Mouse (Mus musculus): ENCODE data around the gene Amz2.
"Not testable (repeated sequence)": the region's sequence is repeated elsewhere in the genome, so short reads cannot be mapped to it uniquely, and the experiment has no call there.

Gene Amz2

DNA sequence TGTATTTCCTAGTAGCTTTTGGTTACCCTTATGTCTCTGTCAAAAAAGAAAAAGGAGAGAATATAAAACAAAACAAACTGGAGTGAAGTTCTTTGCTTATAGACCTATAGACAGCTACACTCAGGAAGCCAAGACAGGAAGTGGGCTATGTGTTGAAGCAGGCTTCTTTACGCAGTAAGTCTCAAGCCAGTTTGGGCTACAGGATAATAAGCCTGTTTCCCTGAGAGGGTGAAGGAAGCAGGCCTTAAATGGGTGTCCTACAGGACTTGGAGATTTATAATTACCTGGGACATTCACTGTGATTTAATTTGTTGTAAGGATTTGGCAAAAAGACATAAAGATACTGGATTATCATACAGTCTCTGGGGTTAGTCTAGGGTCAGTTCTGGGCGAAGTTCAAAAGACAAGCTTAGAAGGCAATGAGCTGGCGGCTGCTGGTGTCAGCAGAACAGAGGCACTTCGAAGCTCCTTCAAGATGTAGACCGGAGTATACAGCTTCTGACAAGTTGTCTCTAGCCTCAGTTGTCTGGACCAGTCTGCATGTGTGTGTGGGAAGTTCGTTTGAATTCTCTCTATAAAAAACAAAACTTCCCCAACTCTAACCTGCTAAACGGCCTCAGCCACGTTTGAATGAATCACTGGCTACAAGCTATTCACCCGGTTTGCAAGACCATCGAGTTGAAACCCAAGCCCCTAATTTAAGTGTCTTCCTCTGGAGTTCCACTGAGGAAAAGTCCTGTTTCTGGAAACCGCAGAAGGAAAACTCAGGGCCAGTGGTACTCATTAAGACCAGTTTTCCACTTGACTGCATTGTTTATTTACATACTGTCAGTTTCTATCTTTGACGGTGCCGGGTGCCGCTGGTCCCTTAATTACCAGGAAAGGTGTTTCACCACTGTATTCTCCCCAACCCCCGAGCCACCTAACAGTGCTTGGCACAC, 45.4 kb downstream of the Amz2 start:
- DNase-seq (ENCODE audit: low spot score in 2 of 2) = no peak

DNA sequence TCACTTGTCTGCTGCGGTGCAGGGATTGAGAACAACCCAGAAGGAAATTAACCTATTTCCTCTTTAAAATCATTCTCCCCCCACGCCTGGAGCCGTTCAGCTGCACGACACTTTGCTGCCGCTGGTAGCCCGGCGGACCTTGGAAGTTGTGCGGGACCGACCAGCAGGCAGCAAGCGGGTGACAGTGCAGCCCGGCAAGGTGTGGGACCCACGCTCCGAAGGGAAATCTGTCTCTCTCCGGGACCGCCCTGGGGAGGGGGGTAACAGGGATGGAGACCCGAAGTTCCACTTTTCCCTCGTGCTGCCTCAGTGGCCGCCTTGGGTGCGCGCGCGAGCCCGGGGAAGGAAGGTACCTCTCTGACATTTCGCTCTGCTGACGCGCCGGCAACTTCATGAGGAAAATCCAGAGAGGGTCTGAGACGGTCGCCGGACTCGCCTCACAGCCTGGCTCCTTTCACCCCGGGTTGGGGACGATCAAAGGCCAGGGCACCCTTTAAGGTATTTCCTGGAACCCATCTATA, 46.5 kb downstream of the Amz2 start:
- peak; percentile 40 to 44 for DNase-seq (ENCODE audit: low spot score in 2 of 2)

DNA sequence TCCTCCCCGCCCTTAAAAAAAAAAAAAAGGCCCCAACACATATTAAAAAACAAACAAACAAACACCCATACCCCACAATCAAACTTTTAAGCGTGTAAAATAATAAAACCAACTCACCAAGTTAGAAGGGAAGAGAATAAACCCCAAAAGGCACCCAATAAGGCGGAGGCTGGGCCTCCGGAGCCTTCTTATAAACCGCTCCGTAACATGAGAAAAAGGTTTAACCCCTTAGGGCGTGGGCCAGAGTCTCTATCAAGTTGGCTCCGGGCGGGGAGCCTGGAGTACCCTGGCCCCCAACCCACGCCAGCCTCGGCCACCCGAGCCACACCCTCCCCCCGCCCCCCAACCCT, 47.0 kb downstream of the Amz2 start:
- no peak for DNase-seq (ENCODE audit: low spot score in 2 of 2)

DNA sequence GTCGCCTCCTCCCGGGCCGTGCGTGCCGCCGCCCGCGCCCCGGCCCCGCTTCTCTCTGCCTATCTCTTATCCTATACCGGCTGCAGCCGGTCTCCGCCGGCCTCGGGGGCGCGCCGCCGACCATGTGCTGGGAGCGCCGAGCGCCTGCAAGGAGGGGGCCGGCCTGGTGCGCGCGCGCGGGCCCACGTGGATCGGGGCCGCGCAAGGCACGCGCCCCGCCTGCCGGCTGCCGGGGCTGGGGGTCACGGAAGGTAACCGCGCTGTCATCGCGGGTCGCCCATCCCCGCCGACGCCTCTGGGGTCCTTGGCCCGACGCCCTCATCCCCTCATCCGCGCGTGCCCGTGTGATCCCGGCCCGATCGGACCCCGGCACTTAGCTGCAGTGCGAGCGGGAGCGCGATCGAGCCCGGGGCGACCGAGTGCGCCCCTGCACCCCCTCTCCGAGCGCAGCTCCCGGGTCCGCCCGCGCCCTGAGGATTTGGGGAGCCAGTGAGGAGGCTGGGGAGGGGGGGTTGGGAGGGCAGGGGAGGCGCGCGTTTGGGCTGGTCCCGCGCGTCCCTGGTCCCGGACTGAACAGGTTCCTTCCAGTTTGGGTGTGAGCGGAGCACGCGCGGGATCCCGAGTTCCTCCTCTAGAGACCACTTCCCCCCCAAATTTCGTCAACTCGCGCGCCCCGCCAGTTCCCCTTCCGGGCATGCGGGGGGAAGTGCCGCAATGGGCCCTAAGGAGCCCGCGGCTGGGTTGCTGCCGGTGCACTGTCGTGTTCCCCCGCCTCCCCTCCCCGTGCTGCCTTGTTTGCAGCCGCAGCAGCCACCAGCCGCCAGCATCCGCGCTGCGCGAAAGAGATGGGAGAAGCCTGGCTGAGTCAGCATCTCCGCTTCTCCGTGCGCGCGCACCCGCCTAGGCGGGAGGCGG, 47.7 kb downstream of the Amz2 start, which contains the start of the genes Arsg and Slc16a6:
Gene Arsg (plus strand): TSS at position 204 of the 915 bp plus-strand sequence.
Gene Slc16a6 (minus strand): TSS at position 428 of the 915 bp plus-strand sequence.
- DNase-seq (ENCODE audit: low spot score in 2 of 2) = peak; percentile 92

DNA sequence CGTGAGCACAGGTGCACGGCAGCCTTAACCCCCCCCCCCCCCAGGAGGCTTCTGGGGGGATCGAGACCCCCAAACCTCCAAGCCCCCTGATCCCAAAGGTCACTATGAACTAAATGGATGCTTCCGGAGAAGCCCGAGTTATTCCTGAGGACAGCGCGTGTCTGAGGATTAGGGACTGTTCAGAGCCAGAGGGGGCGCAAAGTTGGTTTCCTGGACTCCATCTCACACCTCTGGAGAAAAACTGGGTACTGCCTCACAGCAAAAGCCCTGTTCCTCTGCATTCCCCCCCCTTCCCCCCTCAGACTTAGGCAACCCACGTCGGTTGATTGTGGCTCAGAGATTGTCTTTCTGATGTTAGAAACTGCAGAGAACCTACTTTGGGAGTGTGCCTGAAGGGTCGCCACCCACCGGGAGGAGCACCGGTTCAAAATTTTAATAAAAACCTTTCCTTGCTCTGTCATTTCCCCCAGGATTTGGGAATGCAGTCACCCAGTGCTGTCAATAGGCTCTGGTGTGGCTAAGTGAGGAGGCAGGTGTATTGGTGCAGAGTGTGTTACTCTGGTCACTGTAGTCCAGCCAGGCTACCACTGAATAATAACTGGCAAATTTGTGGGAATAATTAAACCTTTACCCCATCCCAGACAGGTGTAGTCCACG, 48.5 kb downstream of the Amz2 start:
- no peak for DNase-seq (ENCODE audit: low spot score in 2 of 2)

DNA sequence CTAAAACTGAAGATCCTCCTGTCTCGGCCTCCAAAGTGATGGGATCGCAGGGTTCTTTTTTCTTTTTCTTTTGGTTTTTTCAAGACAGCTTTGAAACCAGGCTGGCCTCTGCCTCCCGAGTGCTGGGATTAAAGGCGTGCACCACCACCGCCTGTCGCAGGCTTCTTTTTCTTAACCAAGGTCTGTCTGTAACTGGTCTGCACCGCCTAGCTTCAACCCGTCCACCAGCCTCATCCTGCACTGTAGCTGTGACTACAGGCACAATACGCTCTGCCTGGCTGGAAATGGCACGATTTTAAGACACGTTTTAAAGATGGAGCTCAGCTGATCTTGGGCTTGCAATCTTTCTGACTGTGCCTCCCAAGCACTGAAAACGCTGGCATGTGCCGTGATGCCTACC, 49.1 kb downstream of the Amz2 start:
- no peak for DNase-seq (ENCODE audit: low spot score in 2 of 2)

DNA sequence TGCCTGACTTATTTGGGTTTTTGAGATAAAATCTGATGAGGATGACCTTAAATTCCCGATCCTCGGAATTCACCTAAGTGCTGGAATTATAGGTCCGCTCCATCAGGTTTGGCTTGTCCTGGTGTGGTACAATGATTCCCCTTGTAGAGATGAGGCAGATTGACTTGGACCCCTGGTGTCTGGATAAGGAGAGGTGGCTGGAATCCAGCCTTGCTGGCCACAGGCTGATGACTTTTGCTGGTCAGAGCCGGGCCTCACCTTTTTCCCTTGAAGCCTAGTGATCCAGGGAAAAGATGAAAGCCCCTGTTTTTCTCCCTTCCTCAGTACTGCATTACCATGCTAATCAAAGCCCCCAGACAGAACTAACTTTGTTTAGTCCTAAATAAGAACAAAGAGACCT, 50.0 kb downstream of the Amz2 start:
- DNase-seq (ENCODE audit: low spot score in 2 of 2) = no peak

DNA sequence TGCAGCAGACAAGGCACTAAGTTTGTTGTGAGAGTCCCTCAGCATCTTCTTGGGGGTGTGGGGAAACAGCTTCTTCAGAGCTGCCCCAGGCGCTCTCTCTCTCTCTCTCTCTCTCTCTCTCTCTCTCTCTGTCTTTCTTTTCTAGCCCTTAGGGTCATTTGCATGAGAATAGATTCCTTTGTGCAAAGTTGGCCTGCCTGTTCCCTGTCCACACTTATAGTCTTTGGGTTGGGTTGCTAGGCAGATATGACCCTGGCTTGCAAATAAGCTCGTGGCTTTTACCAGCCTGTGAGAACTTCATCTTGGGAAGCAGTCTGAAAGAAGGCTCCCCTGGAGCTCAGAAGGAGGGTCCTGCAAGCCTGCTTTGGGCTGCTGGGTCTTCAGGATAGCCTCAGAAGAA, 50.5 kb downstream of the Amz2 start:
- no peak for DNase-seq (ENCODE audit: low spot score in 2 of 2)

DNA sequence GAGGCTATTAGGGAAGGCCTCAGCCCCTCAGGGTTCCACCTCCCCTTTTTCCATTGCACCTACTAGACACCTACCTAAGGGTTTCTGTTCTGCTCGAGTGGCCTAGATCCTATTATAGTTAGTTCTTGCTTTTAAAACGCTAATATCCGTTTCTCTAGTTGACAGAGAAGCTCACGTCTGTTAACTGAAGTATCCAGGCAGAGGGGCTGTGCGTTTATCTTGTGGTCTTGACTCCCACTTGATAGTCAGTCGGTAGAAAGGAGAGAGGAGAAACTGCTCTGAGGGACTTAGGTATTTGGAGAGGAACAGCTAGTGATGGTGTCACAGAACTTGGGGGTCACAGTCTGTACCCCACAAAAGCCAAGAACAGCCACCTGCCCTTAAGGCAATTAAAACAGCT, 50.9 kb downstream of the Amz2 start:
- DNase-seq (ENCODE audit: low spot score in 2 of 2) = no peak

DNA sequence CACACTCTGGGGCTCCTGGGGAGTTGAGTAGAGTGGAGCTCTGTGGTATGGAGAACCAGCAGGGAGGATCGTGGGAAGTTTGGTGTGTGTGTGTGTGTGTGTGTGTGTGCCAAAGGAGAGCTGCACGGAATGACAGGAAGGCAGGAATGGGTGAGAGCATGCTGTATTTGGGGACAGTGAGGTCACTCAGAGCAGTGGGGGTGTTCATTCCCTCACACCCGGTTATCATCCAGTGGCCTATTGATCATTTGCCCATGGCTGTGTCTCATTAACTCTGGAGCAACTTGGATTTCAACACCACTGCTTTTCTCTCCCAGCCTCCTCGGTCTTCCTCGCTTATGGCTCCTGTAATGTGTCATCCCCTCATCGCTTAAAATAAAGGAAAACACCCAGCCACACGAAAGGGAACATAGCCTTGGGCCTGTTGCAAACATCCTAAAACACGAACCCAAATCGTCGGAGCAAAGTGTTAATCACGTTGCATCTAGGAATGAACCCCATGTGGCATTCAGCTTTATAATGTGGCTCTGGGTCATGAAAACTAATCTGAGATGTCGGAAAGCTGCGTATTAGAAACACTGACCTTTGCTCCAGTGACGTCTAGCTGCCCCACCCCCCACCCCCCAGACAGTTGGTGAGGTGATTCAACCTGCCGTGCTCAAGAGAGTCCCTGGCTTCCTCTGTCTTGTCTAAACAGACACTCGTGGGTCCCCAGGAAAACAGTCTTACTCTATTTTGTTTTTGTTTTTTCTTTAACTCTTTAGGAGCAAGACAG, 52.0 kb downstream of the Amz2 start:
- no peak for DNase-seq (ENCODE audit: low spot score in 2 of 2)

DNA sequence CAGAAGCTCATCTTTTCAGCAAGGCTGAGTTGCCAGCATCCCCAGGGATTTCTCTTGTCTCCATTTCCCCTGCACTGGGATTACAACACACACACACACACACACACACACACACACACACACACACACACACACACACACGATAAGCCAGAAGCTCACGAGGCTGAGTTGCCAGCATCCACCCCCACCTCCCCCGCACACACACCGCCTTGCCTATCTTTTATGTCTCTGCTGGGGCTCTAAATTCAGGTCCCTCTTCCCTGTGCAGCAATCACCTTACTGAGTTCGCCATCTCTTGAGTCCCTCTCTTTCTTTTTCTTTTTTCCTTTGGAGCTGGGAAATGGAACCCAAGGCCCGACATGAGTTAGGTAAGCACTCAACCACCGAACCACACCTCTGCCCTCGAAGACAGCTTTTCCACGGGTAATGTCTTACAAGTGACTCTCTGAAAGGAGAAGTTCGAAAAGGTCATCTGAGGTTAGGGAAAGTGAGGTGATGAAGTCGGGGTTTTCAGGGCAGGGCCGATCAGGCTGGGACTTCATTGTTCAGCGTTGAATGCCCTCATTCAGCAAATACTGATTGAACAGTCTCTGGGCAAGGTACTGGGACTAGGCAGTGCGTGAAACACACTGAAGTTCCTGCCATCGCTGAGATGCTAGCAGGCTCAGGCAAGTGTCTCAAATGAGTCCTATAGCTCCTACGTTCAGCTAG, 54.0 kb downstream of the Amz2 start:
- no peak for DNase-seq (ENCODE audit: low spot score in 2 of 2)

DNA sequence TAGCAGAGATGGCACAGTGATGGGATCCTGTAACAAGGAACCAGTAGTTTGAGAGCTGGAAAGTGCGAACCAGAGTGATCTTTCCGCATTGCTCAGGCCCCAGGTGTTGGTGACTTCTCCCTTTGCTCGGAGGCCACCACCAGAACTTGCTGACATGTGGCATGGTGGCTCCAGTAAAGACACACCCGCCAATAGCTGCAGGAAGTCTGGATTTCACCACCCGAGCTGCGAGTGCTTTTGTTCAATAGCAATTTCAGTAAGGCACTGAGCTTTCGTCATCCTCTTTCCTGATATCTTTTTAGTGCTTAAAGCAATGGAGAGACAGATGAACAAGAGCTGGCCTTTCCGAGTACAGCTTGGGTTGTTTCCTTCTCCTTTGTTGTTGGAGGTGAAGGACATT, 54.7 kb downstream of the Amz2 start:
- no peak for DNase-seq (ENCODE audit: low spot score in 2 of 2)

DNA sequence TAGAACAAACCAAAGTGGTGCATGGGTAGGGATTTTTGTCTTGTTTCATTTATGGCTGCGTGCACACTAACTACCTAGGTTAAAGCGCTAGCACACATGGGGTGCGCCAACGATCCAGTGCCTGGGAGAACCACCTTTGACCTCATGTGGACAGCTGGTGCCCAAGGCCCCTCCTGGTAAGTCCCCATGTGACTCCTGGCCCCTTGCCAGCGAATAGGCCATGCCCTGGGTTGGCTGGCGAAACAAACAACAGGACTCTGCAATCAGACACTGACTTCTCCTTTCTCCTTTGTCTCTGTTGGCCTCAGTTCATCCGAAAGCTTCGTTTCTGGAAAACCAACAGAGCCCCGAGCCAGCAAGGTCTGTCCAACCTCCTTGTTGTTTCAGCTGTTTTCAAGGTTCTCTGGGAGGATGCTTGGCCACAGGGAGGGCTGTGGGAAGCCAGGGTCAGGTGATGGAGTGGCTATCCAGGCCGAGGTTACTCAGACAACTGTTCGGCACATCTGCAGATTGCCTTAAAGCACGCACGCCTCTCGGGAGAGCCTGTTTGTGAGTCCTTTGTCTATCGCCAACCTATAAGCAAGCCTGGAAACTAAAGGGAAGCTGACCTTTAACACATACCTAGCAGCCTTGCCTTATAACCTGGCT, 59.8 kb downstream of the Amz2 start:
- DNase-seq (ENCODE audit: low spot score in 2 of 2) = peak; percentile 54 to 57

DNA sequence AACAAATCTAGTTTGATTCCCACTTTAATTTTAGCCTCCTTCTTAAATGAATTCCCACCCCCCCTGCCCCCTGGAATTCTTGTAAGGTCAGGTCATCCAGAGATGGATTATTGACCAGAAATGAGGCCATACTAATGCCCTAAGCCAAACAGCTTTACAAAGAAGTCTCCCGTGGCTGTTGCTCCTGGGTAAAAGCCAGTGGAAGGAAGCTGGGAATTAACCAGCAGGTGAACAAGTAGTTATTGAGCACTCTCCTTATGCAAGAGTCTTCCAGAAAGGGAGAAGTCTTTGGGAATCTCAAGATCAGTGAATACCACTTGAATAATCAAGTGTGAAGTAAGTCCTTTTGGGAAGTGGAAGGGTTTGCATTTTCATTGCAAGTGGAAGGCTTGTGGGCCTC, 61.4 kb downstream of the Amz2 start:
- DNase-seq (ENCODE audit: low spot score in 2 of 2) = no peak

DNA sequence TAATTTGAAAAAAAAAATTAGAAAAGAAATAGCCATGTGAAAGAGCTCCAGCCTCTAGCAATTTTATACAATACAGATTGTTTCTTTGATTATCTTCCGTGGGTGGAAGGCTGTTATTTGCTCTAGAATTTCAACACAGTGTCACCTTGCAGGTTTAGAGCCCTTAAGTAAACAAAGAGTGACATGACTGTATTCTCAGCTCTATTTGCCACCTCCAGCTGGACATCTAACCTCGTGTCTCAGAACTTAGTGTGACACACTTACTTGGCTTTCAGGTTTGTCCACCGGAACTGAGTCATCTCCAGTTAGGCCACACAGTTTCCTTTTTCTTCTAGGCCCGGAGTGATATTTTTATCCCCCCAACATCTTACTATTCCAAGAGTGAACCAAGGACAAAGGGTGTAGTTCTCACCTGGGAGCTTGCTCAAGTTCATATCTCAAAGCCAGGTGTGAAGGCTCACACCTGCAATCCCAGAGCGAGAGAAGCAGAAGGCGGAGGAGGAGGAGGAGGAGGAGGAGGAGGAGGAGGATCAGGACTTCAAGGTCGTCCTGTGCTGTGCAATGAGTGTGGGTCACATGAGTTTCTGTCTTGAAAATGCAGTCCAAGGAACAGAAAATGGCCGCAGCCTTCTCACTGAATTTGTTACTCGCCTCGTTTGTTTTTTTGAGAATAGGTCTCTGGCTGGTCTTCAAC, 62.4 kb downstream of the Amz2 start:
- DNase-seq (ENCODE audit: low spot score in 2 of 2) = no peak

DNA sequence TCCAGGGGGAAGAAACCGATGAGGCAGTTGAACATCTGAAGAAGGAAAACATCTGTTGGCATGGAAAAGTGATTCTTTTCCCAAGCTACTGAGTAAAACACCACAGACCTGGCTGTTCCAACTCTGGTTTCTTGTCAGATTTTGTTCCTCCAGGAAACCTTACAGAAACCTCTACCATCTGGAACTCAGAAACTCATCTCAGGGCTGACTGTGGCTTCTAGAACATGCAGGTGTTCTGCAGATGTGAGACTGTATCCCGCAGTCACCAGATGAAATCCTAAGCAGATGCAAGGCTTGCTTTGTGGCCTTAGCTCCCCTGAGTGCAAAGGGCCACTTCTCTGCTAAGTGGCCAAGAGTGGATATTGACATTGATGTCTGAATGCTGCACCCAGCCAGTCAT, 64.0 kb downstream of the Amz2 start:
- no peak for DNase-seq (ENCODE audit: low spot score in 2 of 2)

DNA sequence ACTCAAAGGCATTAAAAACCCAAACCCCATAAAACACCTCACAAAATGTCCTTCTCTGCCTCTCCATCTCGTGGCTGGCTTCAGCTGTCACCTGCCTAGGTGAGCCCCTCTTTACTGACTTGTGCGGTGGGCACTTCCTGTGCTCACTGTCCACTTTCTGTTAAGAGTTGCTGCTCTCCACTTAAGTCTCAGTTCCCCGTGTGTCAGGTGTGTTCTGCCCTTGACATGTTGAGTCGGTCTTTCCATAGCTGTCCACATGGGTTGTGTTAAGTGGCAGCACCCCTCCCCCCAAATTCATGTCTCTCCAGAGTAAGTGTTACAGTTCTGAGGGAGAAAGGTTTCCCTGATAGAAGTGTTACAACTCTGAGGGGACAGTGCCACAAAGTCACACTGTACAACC, 66.1 kb downstream of the Amz2 start:
- DNase-seq (ENCODE audit: low spot score in 2 of 2) = no peak

DNA sequence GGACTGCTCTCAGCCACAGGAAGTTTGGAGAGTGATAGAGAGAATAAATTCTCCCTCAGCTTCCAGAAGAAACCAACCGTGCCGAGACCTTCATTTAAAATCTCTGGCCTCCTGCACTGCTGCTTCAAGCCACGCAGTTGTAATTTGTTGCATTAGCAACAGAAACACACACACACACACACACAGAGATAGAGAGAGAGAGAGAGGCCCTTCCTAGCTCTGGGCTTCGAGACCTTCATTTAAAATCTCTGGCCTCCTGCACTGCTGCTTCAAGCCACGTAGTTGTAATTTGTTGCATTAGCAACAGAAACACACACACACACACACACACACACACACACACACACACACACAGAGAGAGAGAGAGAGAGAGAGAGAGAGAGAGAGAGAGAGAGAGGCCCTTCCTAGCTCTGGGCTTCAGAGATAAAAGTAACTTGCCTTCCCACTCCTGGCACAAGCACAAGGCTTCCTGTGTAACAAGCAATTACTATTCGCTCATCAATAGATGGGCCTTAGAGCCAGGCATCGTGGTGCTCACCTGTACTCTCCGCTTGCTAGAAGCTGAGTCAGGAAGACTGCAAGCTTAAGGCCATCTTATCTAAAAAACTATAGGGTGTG, 67.2 kb downstream of the Amz2 start:
- not testable (repeated sequence) for DNase-seq (ENCODE audit: low spot score in 2 of 2)

All from right cerebral cortex, postnatal 10 days (tissue).